Mouse (Mus musculus): ENCODE measurements around the gene Hkdc1. TPM values are rescaled to one million over a fixed set of nuclear protein-coding genes. Genes with fewer than 3 reads are reported as not detected.

Gene Hkdc1
- total RNA-seq, 2 experiments from 2014 or later = 0.82 to 1.1 TPM

DNA sequence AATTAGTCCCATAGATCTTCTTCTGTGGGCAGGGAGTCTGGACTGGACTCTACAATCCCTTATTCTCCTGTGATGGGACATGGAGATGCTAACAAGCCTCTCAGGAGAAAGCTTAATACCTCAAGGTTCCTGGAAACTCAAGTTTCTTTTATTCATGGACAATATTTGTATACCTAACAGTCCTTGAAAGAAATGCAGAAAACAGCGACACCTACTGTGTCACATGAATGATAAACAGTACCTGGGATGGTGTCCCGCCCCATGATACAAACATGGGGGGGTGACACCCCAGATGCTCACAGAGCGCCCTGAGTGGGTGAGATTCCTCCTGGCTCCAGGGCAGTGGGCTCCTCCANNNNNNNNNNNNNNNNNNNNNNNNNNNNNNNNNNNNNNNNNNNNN is 39.3 kb downstream of the Hkdc1 start:
- no peak for DNase-seq
- intact Hi-C loops (cut with DNase I) = no loop called here

DNA sequence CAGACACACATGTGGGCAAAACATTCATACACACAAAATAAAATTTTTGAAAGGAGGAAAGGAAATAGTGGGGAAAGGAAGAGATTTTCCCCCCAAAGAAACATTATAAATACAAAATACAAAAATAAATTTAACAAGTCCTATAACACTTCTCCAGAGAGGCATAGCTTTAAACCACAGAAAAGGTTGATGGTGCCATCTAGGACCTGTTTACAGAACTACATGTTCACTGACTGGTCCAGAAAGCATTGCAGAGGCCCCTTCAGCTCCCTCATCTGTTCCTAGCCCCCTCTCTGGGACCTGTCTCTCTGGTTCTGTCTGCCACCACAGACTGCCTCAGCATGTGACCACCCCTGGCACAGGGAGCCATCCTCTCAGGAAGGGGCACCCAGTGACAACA is 41.4 kb downstream of the Hkdc1 start:
- no peak for DNase-seq
- intact Hi-C loops (cut with DNase I) = no loop called here

DNA sequence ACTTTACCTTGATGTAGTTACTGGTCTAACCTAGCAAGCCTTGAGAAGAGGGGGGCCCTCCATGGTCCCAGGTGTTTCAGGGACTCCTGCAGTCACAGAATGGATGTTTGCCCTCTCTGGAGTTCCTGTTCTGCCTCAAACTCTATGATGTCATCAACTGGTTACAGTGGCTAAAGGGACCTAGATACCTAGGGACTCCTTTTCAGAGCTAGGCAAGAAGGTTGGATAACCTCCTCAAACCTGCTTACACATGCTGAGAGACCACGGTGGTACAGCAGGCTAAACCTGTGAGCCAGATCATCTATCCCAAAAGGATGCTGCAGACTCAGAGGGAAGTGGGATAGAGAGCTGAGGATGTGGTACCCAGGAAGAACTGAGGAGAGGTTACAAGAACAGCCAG is 42.5 kb downstream of the Hkdc1 start, which contains the start of gene Hk1:
Hk1 (minus strand) TSS at position 101 of the 400 bp plus-strand sequence.
- intact Hi-C loops (cut with DNase I) = no loop called here
- DNase-seq = no peak

DNA sequence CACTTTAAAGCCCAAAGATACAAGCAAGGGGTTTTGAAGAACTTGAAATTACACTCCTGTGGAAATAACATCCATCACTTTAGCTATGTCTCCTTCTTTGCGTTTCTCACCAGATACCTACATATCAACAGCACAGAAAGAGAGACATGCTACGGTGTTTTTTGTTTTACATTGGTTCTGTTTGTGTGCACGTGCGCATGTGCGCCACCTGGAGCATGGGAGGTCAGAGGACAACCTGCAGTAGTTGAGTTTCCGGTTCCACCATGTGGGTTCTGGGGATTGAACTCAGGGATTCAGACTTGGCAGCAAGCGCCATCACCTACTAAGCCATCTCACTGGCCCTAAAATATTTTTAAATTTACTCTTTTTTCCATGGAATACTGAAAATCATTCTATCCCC is 63.5 kb downstream of the Hkdc1 start:
- no peak for DNase-seq
- intact Hi-C loops (cut with DNase I) = no loop called here

DNA sequence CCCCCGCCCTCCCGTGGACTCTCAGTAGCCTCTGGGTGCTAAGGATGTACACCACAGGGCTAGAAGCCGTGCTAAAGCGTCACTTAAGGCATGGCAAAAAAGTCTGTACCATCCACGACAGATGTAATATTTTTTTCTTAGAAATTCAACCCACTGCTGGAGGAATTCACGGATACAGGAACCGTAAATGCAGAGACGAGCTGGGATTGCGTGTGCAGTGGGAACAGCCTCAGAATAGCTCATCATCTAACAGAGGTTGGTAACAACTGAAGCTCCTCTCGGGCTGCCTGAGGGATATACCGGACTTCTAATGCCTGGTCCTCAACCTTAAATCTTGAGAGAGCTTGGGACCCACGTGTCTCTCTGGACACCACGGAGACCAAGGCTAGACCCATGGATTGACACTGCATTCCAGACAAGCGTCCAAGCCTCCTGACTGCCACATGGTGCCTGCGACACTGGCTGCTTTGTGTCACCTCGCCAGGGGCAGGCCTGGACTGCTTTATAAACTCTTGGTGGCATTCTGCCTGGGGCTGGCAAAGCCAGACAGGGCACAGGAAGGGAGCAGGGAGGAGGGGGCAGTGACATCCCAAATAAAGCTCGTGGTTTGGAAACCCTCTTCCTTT is 66.1 kb downstream of the Hkdc1 start:
- intact Hi-C loops (cut with DNase I) = no loop called here
- peak; percentile 71 for DNase-seq

DNA sequence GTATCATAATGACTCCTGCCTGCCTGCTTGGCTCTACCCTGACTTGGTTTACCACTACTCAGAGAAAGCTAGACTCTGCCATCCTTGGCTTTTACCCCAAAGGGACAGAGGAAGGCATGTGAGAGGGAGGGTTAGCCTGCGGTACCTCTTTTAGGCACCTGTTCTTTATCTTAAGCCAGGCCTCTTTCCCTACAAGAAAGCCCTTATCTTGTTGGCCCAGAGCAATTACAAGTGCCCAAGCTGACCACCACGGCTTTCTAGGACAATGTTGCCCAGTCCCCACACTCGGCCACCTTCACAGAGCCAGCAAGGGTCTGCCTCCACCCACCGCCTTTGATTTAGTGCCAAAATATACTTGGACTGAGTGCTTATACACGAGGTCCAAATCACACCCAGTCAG is 77.1 kb downstream of the Hkdc1 start:
- intact Hi-C loops (cut with DNase I) = no loop called here
- DNase-seq = no peak

DNA sequence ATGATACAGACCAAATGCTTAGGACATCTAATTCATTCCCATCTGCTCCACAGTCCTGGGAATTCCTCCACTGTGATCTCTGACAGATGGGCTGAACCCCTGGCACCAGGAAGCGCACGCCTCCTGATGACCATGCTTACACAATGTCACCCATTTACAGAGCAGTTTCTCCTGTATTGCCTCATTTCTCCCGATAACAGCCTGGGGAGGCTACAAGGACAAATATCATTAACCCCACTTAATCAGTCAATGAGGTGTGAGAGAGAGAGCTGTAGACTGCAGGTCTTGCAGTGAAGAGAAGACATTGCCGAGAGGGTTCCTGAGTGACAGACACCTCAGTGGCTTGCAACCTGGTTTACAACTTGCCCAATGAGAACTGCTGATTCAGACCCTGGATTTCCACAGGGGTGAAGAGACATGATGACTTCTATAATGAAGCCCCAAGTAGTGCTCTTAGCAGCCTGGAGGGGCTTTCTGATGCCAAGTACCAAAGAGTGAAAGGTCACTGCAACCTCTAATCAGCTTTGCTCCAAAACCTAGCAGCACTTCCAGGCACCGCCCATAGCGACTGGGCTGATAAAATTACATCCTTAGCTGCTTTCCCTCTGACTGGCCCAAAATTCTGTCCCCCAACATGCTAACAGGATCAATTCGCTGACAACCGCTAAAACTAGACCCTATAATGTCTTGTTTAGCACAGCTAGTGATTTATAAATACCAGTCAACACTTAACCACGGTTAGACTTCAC is 78.1 kb downstream of the Hkdc1 start:
- intact Hi-C loops (cut with DNase I) = no loop called here
- no peak for DNase-seq

DNA sequence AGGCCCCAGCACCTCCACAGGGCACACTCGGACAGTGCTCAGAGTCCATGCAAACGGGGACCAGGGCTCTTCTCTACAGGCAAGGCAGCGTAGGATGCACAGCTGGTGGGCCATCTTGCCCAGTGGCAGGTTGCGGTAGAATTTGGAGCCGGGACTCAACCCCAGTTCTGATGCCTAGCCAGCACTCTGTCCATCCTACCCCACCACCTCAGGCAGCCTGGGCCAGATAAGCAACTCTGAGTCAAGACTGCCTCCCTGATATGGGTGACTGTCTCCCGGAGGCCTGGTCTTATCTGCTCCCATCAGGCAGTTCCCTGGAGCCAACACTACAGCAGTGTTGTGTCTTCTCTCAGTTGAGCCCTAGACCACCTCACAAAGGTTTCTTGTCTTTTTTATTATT is 79.8 kb downstream of the Hkdc1 start:
- no peak for DNase-seq
- intact Hi-C loops (cut with DNase I) = no loop called here

DNA sequence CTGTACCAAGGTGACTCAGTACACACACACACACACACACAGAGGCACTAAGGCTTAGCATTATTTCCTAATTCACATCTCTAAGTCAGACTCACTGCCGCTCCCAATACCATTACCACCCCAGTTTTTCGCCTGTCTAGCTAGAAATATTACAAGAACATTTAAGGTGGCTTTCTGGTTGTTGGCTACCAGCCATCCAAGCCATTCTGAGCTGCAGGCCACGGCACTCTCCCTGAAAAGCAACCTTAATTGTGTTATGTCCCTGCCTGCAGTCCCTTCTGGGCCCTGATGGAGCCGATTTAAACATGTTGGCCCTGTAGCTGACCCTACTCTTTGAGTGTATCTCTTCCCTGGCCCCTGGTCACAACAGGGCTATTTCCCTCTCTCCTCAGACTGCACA is 80.3 kb downstream of the Hkdc1 start:
- DNase-seq = no peak
- intact Hi-C loops (cut with DNase I) = no loop called here

DNA sequence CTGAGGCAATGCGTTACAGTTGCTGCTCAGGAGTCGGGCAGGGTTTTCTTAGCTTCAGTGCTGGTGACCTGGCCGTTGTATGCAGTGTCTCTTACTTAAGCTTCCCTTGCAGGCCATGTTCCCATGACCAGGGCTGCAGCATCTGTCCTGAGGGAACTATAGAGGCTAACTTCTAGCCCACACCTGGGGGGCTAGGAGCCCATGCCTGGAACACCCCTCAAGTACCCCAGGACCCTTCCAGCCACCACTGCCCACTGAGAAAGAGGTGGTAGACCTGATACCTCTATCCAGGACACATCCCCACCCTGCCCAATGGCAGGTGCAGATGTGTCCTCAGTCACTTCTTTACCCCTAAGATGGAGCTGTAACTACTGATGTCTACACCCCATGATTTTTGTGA is 81.3 kb downstream of the Hkdc1 start:
- intact Hi-C loops (cut with DNase I) = no loop called here
- DNase-seq = no peak

DNA sequence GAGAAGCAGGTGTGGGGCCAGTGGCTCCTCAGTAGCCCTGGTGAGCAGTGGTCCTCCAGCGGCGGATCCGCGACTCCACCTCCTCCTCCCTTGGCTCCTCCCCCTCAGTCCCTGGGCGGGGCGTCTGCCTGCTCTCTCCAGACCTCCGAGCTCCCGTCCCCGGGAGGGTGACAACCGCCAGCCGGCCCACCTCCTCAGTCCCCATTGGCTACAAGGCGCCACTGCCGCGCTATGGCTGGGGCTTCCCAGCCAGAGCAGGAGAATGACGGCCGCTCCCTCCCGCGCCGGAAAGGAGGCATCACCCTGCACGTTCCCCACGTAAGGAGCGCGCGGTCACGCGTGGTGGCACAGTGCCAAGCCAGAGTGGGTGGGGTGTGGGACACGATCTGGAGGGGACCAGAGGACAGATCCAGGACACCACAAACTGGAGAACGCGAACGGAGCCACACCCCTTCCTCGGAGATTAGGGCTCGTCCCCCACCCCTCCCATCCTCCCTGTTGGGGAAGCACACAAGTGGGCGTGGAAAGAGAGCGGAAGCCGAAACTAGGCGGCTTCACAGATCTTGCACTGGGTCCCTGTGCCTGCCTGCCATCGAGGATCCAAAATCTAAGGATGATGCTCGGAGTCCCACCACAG is 82.1 kb downstream of the Hkdc1 start:
- intact Hi-C loops (cut with DNase I) = no loop called here
- DNase-seq = peak; percentile 98

DNA sequence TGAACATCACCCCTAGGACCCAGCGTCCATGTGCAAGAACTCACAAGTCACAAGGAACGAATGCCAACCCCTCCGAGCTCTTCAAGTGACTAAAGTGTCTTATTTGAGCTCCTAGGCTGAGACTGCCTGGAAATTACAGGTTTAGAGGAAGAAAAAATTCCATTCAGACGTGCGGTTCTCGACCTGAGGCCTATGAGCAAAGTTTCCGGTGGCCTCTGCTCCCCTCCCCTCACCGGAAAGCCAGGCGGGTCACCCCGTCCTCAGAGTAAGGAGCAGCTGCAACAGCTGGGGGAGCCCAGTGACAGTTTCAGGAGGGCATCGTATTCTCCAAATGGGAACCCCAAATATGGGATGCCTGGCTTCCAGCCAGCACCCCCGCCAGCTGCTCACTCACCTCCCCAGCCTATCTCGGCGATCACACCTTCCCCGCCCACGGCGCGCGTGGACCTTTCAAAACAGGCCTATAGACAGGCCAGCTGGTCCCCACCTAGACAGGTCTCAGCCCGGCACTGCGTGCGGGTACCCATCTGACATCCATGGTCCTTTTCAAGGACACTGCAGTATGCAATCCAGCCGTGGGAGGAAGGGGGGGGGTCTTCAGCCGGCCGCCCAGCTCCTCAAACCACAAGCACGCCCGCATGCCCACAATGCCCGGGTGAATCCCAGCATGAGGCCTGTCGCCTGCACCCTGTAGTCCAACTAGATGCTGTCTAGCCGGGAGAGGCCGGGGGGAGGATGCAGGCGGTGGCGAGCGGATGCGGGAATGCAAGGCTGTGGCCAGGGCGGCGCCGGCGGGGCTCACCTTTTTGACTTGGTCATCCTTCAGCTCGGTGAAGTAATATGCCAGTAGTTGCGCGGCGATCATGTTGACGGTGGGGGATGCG is 82.8 kb downstream of the Hkdc1 start:
- intact Hi-C loops (cut with DNase I) = no loop called here
- DNase-seq = peak; percentile 43

DNA sequence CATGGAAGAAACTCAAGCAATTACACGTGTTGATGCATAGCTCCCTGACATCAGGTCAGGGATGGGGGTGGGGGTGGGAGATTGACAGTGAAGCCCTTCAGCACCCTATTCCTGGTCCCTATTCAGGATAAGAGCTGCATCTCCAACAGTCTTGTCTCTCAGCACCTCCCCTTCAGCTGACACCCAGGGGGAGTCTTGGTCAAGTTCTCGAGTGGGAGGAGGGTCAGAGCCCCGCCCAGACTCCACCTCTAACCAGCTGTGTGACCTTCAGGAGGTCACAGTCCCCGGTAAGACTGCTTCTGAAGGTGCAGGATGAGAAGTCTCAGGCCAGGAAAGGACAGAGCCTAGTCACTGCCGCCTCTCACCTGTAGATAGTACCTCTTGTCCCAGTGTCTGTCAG is 83.7 kb downstream of the Hkdc1 start:
- intact Hi-C loops (cut with DNase I) = no loop called here
- DNase-seq = no peak

DNA sequence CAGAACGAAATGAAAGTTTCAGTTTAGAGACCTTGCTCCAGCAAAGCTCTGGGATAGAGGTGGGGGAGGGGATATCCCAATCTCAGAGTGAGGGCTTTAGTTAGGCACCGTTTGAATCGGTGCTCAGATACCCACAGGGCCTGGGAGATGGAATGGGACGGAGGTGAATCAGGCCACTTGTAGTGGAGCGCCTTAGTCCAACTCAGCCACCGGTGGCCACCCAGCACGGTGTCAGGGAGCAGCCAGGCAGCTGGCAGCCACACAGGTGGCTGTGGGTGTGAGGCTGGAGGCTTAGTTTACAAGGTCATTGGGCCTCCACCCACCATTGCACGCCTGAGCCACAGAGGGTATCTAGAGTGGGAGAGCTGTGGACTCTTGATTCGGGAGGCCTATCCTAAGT is 84.1 kb downstream of the Hkdc1 start:
- DNase-seq = no peak
- intact Hi-C loops (cut with DNase I) = no loop called here

DNA sequence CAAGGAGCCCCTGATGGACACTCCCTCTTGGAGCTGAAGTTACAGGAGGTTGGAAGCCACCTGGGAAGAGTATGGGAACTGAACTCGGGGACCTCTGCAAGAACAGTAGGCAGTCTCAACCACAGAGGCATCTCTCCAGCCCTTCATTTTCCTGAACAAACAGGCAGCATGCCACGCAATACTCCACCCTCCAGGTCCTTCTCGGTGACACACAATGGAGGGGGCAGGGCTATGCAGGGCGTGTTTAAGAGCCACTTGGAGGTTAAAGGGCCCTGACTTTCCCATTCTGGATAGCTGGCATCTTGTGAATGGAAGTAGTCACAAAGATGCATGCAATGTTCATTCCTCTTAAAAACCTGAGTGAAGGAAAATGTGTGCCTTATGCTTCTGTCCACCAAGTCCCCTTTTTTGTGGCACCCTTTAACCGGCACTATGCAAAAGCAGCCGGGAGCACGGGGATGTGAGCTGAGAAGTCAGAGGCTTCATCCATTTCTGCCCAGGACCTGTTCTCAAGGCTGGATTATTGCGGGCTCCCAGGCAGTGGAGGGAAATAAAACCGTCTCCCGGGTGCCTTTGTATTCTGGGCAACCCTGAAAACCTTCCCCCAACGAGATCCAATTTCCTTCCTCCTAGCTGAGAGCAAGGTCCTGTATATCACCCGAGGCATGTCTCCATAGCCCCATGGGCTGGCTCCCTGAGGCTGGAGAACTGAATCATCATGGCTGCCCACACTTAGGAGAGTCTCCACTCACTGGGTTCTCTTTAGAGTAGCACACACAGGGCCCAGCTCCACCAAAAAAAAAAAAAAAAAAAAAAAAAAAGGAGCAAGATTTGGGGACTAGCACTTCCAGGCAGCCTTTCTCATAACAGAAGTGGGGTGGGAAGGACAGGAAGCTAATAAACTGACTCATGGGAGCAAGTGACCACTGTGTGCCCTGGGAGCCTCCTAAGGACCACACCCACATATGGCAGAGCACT is 85.4 kb downstream of the Hkdc1 start:
- no peak for DNase-seq
- intact Hi-C loops (cut with DNase I) = no loop called here

DNA sequence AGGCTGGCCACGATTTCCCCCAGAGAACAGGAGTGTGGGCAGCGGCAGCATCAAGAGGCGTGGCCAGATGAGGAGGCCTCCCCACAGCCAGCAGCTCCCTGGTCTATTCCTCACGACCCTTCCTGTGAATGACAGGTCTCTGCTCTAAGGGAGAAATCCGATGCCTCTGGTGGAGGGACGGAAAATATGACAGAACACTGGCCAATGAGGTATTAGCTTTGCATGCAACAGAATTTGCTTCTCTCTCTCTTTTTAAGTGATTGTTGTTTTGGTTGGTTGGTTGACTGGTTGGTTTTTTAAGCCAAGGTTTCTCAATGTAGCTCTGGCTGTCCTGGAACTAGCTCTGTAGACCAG is 86.9 kb downstream of the Hkdc1 start:
- DNase-seq = no peak
- intact Hi-C loops (cut with DNase I) = no loop called here

DNA sequence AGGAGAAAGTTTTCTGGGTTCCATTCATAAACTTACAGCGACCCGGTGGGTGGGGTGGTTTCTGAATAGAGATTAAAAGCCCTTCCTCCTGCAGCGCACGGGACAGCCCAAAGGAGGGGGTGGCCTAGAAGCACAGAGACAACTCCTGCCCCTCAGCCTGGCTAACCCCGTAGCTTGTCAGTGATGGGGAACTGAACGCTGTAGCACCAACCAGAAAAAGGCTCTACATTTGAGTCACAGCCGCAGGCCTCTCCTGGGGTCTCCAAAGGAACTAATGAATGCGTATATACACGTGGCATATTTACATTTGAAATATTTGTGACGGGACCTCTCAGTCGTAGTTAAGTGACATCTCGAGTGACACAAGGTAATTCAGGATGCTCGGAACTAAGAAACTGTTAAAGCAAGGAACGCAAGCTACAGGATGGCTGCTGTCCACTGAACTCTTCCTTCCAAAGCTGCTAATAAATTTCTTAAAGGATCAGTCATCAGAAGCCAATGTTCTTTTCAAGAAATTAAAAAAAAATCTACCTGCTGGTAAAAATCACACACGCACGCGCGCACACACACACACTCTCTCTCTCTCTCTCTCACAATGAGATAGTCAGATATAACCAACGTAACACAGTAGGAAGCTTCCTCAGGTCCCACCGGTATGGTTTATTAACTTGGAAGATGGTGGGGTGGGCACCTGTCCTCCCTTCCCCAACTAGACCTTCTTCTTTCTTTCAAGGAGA is 87.4 kb downstream of the Hkdc1 start:
- DNase-seq = no peak
- intact Hi-C loops (cut with DNase I) = no loop called here

DNA sequence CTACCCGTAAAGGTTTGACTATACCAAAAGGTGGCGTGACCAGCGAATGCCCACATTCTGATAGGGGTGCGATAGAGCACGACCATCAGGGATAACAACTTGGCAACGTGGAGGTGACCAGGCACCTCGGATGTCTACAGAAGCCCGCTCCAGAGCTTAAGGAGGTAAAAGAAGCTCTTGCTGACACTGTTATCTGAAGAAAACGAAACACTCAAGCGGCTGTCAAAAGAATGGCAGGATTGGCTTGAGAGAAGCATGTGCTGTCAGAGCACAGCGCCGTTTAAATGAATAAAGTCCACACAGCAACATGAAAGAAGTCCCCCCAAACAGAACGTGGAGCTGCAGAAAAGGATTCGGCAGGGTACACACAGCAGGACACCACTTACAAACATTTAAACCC is 89.0 kb downstream of the Hkdc1 start:
- intact Hi-C loops (cut with DNase I) = no loop called here
- no peak for DNase-seq
